ENCODE assay signal across 16 mouse cellular contexts in genomic region chr6:92021506-92021905, GRCm38 (mm10). TPM values are rescaled to one million over a fixed set of nuclear protein-coding genes. Genes with fewer than 3 reads are reported as not detected.
A peak's percentile ranks its signal among the peaks of the same experiment; 100 is the strongest.
DNase-seq lines count a peak whose midpoint lies in the region; ATAC-seq and TF ChIP-seq lines count a peak whose summit lies in the region.
"Had no signal": no experiment of that assay in that cellular context is flagged by ENCODE, and none has a peak within 500 bp of the region (broad histone marks: within the 10 kb centered on the region; RNA-seq: fewer than 3 reads in every experiment).

No protein-coding gene starts in this region.

- H3K9me3 ChIP-seq in stomach, embryonic 16.5 days (replicated peaks; ENCODE audit: control insufficient read depth, low read length), result no peaks in the 10 kb centered on the region
- H3K9me3 ChIP-seq: limb, embryonic 12.5 days had no signal

- H3K27me3 ChIP-seq in stomach, embryonic 16.5 days (ENCODE audit: control insufficient read depth, insufficient read depth, low read length), result no peaks in the 10 kb centered on the region
- H3K27me3 ChIP-seq: limb, embryonic 12.5 days had no signal

- H3K4me2 ChIP-seq in stomach, embryonic 16.5 days (ENCODE audit: low read depth, low read length), result no peak overlapping the region
- H3K4me2 ChIP-seq: limb, embryonic 12.5 days; lung, embryonic 14.5 days; midbrain, embryonic 11.5 days had no signal

- TF ChIP-seq CTCF in lung, adult 2 months (IDR thresholded peaks at IDR 0.05; ENCODE audit: insufficient read depth, low read length), result no peak

- TF ChIP-seq POLR2A in lung, adult 2 months (IDR thresholded peaks at IDR 0.05; ENCODE audit: borderline replicate concordance, extremely low read depth, low read depth, low read length), result no peak

- H3K4me1 ChIP-seq in lung, adult 2 months (ENCODE audit: control insufficient read depth, insufficient read depth, low read length), result peaks cover 5% of the 10 kb centered on the region; the same call in 1 of the 2 replicates
- H3K4me1 ChIP-seq in stomach, embryonic 16.5 days (ENCODE audit: control insufficient read depth, insufficient read depth, low read length), result no peaks in the 10 kb centered on the region
- H3K4me1 ChIP-seq: limb, embryonic 12.5 days had no signal

- peak; percentile 30; the same call in 1 of the 2 replicates for ATAC-seq in stomach, embryonic 16.5 days (ENCODE audit: insufficient read depth, low FRiP score)
- ATAC-seq: activated CD4-positive, CD25-positive, alpha-beta regulatory T cell, adult 4 months; forebrain, embryonic 16.5 days; hindbrain, postnatal 0 days had no signal

- WGBS in lung, adult 2 months, result 74% methylated on average over 6 of the region's 6 CpGs
- 61% methylated on average over 6 of the region's 6 CpGs for WGBS in stomach, embryonic 16.5 days

- no peak overlapping the region for H3K9ac ChIP-seq in stomach, embryonic 16.5 days (ENCODE audit: low read length)
- H3K9ac ChIP-seq: limb, embryonic 12.5 days; lung, embryonic 14.5 days had no signal

- no peak overlapping the region for H3K4me3 ChIP-seq in lung, adult 2 months (replicated peaks; ENCODE audit: extremely low read depth, low read depth, low read length)
- H3K4me3 ChIP-seq in stomach, embryonic 16.5 days (replicated peaks; ENCODE audit: low read length), result no peak overlapping the region
- H3K4me3 ChIP-seq: limb, embryonic 12.5 days had no signal

- intact Hi-C loops in heart, postnatal 14 days (cut with DNase I), result no loop called here

- peak; percentile 21 to 29 for DNase-seq in lung, adult 18-20 months
- DNase-seq in lung, adult 2 months, result no peak
- DNase-seq in heart, adult 9 months (ENCODE audit: low spot score in 2 of 2), result peak; percentile 81 to 82
- peak; percentile 61 to 62 for DNase-seq in heart, postnatal 14 days
- DNase-seq in embryo, embryonic 9.5 days (ENCODE audit: extremely low spot score), result no peak
- no peak for DNase-seq in adipocyte (ENCODE audit: low spot score)
- DNase-seq: cerebellum, adult 18-20 months; lung, embryonic 14.5 days; thymus, adult 18-20 months had no signal

- H3K27ac ChIP-seq in stomach, embryonic 16.5 days (ENCODE audit: low read length), result no peak overlapping the region
- H3K27ac ChIP-seq: hindbrain, postnatal 0 days; limb, embryonic 12.5 days had no signal

- H3K36me3 ChIP-seq in stomach, embryonic 16.5 days (ENCODE audit: control insufficient read depth, insufficient read depth, low read length), result no peaks in the 10 kb centered on the region
- H3K36me3 ChIP-seq: limb, embryonic 12.5 days had no signal

RNA-seq across cellular contexts. Expression of gene Fgd5, which starts 42.8 kb away (rescaled TPM):
- 31.2 and 32.6 TPM in 2 replicates for polyA plus RNA-seq in lung, adult 2 months (2012; rRNA removed)
- total RNA-seq in heart, postnatal 14 days (2021), result 10 to 100 TPM; 31.9 to 32.4 TPM
- polyA plus RNA-seq in stomach, embryonic 16.5 days (2015; fragmentation: Nextera tagmentation; extraction: Ambion mirVana), result 8.1 and 8.2 TPM in 2 replicates
- total RNA-seq: CH12.LX had no signal

Comparison
In these comparisons a context has a peak if more than half of its experiments do, and no peak if none do; other contexts are left out.
1. DNase-seq: peak in lung, adult 18-20 months (2 of 2), heart, adult 9 months (2 of 2) and heart, postnatal 14 days (2 of 2); none in lung, adult 2 months (single experiment), embryo, embryonic 9.5 days (single experiment) and adipocyte (single experiment).